Mouse (Mus musculus): ENCODE data around the gene Gm9573. TPM values are rescaled to one million over a fixed set of nuclear protein-coding genes. Genes with fewer than 3 reads are reported as not detected.

The Gm9573 gene
- polyA plus RNA-seq, 1 experiment from 2014 or later, result not detected

DNA sequence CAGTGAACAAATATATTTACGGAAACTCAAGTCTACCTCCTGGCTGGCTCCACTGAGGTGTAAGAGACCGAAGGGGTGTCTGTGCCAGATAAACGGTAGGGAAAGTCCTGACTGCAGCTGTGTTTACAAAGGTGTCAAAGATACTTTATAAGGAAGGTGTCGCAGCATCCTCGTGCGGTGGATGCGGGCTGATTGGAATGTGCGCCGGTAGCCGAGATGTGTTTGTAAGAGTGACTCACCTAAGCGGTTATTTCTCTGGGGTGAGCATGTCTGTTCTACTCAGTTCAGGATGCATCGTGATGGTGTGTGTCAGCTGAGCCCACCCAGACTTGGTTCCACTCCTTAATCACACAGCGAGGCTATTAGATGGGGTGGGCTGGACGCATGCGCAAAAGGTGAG lies 34.7 kb downstream of the Gm9573 start:
- no peak overlapping the region for H3K4me3 ChIP-seq
- no peak overlapping the region for H3K4me2 ChIP-seq
- peak overlapping the region; percentile 70; the same call in 1 of the 2 replicates for H3K27ac ChIP-seq
- 93% methylated on average over 15 of the region's 15 CpGs for WGBS
- no peaks in the 10 kb centered on the region for H3K36me3 ChIP-seq (replicated peaks)
- no peaks in the 10 kb centered on the region; the same call in 1 of the 2 replicates for H3K27me3 ChIP-seq (replicated peaks)
- no peak overlapping the region for H3K9ac ChIP-seq
- H3K9me3 ChIP-seq, result no peaks in the 10 kb centered on the region
- 0 out of 2 replicates have a peak, but pooled peaks cover 6% of the 10 kb centered on the region for H3K4me1 ChIP-seq
- ATAC-seq (replicated peaks), result no peak

DNA sequence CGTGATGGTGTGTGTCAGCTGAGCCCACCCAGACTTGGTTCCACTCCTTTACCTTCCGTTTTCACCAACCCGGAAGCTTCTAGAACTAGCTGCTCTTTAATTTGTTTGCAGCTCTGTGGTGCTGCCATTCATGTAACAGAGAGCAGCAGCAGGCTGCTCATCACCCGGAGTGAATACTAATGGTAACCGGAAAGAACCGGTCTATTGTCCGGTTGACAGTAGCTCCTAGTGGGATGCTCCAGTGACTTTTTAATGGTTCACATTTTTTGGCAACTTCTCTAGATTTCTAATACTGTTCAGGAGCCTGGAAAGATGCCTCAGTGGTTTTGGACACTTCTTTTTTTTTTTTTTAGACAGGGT lies 35.2 kb downstream of the Gm9573 start:
- no peak; the same call in 1 of the 2 replicates for ATAC-seq (replicated peaks)
- no peak overlapping the region for H3K4me3 ChIP-seq
- 62% methylated on average over 7 of the region's 7 CpGs for WGBS
- H3K36me3 ChIP-seq (replicated peaks), result no peaks in the 10 kb centered on the region
- H3K9ac ChIP-seq, result no peak overlapping the region
- H3K4me1 ChIP-seq, result 0 out of 2 replicates have a peak, but pooled peaks cover 6% of the 10 kb centered on the region
- no peaks in the 10 kb centered on the region; the same call in 1 of the 2 replicates for H3K27me3 ChIP-seq (replicated peaks)
- no peak overlapping the region; the same call in 1 of the 2 replicates for H3K4me2 ChIP-seq
- peak overlapping the region; percentile 70 for H3K27ac ChIP-seq
- no peaks in the 10 kb centered on the region for H3K9me3 ChIP-seq

DNA sequence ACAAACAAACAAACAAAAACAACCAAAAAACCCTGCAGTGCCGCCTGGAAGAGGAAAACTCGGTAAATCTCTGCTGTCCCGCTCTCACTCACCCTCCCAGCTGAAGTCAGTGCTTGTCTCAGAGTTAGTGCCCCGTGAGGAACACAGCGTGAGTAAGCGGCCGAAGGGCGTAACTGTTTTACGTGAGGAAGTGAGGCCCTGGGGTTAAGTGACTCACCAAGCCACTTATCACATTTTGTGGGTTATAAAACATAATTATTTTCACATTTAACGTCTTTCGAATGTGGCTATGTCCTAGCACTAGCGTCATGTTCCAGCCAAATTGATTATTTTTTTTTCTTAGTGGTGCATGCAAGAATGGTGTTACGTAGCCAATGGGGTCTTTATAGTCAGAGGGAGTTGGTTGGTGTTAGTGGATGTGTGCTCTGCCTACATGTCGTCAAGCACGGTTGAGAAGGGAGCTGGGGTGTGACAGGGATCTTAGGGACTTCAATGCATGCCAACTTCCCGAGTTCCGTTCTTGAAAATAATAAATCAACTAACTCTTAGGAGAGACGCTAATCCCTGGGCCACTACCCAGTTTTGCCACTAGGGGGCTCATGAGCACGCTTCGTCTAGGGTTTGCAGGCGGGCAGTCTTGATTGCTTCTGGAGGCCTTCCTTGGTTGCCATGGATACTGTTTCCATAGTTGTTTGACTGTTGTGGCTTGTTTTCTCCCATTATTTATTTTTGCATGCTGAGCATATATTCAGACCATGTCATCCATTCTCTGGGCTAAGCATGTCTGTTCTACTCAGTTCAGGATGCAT lies 35.8 kb downstream of the Gm9573 start:
- ATAC-seq (replicated peaks), result peak; percentile 87
- Histone ChIP-seq H3K4me1 (0 out of 2 replicates have a peak, but pooled peaks cover 6% of the 10 kb centered on the region), H3K27ac (peak overlapping the region; percentile 70), H3K9me3 (no peaks in the 10 kb centered on the region), H3K4me2 (no peak overlapping the region; the same call in 1 of the 2 replicates), H3K4me3 (no peak overlapping the region), H3K9ac (no peak overlapping the region), H3K27me3 (replicated peaks) (no peaks in the 10 kb centered on the region; the same call in 1 of the 2 replicates), H3K36me3 (replicated peaks) (no peaks in the 10 kb centered on the region)
- WGBS, result 52% methylated on average over 21 of the region's 21 CpGs

DNA sequence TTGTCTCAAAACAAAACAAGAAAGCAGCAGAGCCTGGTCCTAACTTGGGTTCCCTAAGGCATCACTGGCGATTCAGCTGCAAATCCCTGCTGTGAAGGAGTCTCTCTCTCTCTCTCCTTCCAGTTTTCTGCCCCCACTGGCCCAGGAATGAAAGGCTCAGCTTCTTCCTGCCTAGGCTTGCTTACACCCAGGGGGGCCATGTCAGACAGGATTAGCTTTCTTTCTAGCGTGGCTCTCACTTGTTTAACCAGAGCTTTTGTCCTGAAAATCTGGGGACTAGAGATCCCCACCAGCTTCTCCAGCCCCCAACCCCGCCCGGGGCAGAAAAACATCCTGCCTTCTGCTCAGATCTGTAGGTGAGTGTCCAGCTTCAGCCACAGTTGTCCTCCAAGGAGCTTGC lies 38.0 kb downstream of the Gm9573 start:
- Histone ChIP-seq H3K9ac (no peak overlapping the region), H3K4me1 (peaks cover 10% of the 10 kb centered on the region), H3K9me3 (no peaks in the 10 kb centered on the region), H3K36me3 (replicated peaks) (no peaks in the 10 kb centered on the region), H3K4me2 (no peak overlapping the region), H3K27me3 (replicated peaks) (no peaks in the 10 kb centered on the region; the same call in 1 of the 2 replicates), H3K4me3 (no peak overlapping the region), H3K27ac (no peak overlapping the region)
- WGBS, result 2% methylated on average over 4 of the region's 4 CpGs
- no peak for ATAC-seq (replicated peaks)

DNA sequence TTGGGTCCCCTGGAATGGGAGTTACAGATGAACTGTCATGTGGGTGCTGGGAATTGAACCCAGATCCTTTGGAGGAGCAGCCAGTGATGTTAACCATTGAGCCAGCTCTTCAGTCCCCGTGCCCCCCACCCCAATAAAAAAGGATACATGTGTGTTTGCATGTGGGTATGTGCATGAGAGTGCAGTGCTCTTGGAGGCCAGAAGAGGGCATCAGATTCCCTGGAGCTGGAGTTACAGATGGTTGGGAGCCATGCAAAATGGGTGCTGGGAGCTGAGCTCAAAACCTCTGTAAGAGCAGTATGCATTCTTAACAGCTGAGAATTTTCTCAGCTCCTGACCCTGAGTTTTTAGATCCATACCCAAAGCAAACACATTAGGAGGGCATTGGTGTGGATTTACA lies 39.1 kb downstream of the Gm9573 start:
- Histone ChIP-seq H3K4me2 (no peak overlapping the region), H3K27ac (no peak overlapping the region), H3K36me3 (replicated peaks) (no peaks in the 10 kb centered on the region), H3K4me1 (peaks cover 10% of the 10 kb centered on the region), H3K4me3 (no peak overlapping the region), H3K27me3 (replicated peaks) (no peaks in the 10 kb centered on the region), H3K9ac (no peak overlapping the region), H3K9me3 (no peaks in the 10 kb centered on the region)
- 87% methylated on average over 1 of the region's 1 CpGs for WGBS
- no peak for ATAC-seq (replicated peaks)

DNA sequence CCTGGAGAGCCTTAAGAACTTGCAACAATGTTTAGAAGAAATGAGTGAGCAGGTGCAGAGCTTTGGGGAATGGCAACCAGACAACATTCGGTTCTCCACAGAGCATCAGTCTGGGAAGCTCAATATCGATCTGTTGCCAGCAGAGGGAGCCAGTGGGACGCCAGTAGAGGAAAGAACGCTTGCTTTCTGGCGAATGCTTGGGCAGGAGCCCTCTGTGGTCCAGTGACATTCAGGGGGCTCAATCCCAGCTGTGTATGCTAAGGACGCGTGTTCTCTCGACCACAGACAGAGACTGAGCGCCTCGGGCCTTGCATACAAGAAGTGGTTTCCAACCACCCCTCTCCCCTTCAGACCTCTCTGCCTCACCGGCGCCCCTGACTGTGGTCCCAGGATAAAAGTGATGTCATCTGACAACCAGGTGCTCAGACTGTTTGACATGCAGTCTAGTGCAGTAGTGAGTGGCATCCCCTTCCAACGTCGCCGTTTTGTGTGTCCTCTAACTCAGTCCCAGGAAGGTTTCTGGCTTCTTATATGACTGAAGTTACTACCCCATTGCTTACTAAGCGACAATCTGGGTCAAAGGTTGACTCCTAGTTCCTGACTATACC lies 42.0 kb downstream of the Gm9573 start:
- H3K9ac ChIP-seq, result peak overlapping the region; percentile 31; the same call in 1 of the 2 replicates
- H3K4me2 ChIP-seq, result peak overlapping the region; percentile 44
- H3K36me3 ChIP-seq (replicated peaks), result no peaks in the 10 kb centered on the region
- peak; percentile 84 for ATAC-seq (replicated peaks)
- H3K4me3 ChIP-seq, result peak overlapping the region; percentile 12; the same call in 1 of the 2 replicates
- H3K27me3 ChIP-seq (replicated peaks), result no peaks in the 10 kb centered on the region
- no peaks in the 10 kb centered on the region for H3K9me3 ChIP-seq
- H3K4me1 ChIP-seq, result peaks cover 4% of the 10 kb centered on the region
- H3K27ac ChIP-seq, result no peak overlapping the region
- 16% methylated on average over 16 of the region's 16 CpGs for WGBS

DNA sequence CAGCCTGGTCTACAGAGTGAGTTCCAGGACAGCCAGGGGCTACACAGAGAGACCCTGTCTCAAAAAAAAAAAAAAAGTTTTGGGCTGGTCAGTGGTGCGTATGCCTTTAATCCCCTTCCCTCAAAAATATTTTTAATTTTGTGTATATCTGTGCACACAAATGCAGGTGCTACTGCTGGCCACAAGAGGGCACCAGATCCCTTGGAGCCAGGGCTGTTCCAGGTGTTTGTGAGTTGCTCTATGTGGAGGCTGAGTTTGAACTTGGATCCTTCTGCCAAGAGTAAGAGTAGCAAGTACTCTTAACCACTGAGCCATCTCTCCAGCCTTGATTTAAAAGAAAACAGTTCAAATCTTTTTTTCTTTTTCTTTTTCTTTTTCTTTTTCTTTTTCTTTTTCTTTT lies 43.5 kb downstream of the Gm9573 start:
- Histone ChIP-seq H3K9ac (no peak overlapping the region), H3K27ac (no peak overlapping the region), H3K4me1 (peaks cover 4% of the 10 kb centered on the region), H3K9me3 (no peaks in the 10 kb centered on the region), H3K27me3 (replicated peaks) (no peaks in the 10 kb centered on the region), H3K4me2 (no peak overlapping the region), H3K4me3 (no peak overlapping the region), H3K36me3 (replicated peaks) (no peaks in the 10 kb centered on the region)
- no peak for ATAC-seq (replicated peaks)
- WGBS, result 92% methylated on average over 1 of the region's 1 CpGs

DNA sequence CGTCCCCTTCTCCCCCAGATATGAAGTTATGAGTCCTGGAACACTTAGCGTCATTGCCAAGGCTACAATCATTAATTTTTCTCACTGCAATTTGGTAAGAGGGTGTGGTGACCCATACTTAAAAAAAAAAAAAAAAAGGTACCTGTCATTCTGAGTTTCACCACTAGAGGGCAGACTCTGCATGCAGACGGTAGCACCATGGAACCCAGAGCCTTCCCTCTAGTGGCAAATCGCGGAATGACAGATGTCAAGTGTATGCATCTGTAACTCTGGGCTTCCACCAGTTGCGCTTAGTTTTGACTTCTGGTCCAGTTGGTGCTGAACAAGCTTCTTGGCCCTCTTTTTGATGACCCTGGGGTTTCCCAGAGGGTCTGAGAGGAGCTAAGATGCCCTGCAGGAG lies 48.2 kb downstream of the Gm9573 start:
- Histone ChIP-seq H3K4me2 (no peak overlapping the region), H3K4me3 (no peak overlapping the region), H3K27me3 (replicated peaks) (no peaks in the 10 kb centered on the region), H3K36me3 (replicated peaks) (no peaks in the 10 kb centered on the region), H3K27ac (no peak overlapping the region), H3K4me1 (no peaks in the 10 kb centered on the region), H3K9me3 (no peaks in the 10 kb centered on the region), H3K9ac (no peak overlapping the region)
- 18% methylated on average over 6 of the region's 6 CpGs for WGBS
- ATAC-seq (replicated peaks), result no peak

DNA sequence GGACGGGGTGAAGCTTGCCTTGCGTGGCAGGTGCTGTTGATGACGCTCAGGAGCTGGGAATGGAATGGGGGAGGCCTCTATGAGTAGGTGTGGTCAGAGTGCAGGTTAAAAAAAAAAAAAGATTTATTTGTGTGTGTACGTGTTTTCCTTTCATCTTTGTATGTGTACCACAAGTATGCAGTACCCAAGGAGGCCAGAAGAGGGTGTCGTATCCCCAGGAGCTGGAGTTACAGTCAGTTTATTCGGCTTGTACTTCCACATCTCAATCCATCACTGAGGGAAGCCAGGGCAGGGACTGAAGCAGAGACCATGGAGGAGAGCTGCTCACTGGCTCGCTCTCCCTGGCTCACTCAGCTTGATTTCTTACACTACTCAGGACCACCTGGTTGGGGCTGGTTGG lies 55.0 kb downstream of the Gm9573 start:
- H3K36me3 ChIP-seq (replicated peaks), result no peaks in the 10 kb centered on the region
- WGBS, result 98% methylated on average over 7 of the region's 7 CpGs
- no peak overlapping the region for H3K4me2 ChIP-seq
- H3K27ac ChIP-seq, result no peak overlapping the region
- ATAC-seq (replicated peaks), result no peak
- no peak overlapping the region for H3K9ac ChIP-seq
- H3K27me3 ChIP-seq (replicated peaks), result peaks cover 12% of the 10 kb centered on the region; the same call in 1 of the 2 replicates
- no peaks in the 10 kb centered on the region for H3K9me3 ChIP-seq
- H3K4me1 ChIP-seq, result peaks cover 13% of the 10 kb centered on the region
- H3K4me3 ChIP-seq, result no peak overlapping the region

DNA sequence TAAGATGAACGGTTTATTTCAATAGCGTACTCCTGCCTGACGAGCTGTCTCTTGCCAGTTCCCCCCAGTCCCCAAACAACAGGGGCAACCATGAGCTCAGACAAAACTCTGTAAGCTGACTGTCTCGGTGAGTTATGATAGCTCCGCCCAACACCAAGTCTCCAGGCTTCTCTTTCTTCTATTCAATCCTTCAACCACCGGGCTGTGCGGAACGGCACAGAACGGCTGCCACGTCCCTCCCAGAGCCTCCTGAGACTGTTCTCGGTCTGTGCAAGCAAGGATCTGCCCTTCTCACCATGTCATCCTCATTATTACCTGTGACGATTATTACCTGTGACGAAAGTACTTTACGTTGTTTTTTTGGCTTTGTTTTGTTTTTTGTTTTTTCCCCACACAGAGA lies 55.6 kb downstream of the Gm9573 start:
- ATAC-seq (replicated peaks), result no peak
- no peak overlapping the region for H3K9ac ChIP-seq
- peaks cover 13% of the 10 kb centered on the region for H3K4me1 ChIP-seq
- H3K4me3 ChIP-seq, result no peak overlapping the region
- H3K4me2 ChIP-seq, result no peak overlapping the region
- WGBS, result 71% methylated on average over 14 of the region's 14 CpGs
- no peak overlapping the region for H3K27ac ChIP-seq
- no peaks in the 10 kb centered on the region for H3K36me3 ChIP-seq (replicated peaks)
- H3K9me3 ChIP-seq, result no peaks in the 10 kb centered on the region
- peaks cover 12% of the 10 kb centered on the region; the same call in 1 of the 2 replicates for H3K27me3 ChIP-seq (replicated peaks)

DNA sequence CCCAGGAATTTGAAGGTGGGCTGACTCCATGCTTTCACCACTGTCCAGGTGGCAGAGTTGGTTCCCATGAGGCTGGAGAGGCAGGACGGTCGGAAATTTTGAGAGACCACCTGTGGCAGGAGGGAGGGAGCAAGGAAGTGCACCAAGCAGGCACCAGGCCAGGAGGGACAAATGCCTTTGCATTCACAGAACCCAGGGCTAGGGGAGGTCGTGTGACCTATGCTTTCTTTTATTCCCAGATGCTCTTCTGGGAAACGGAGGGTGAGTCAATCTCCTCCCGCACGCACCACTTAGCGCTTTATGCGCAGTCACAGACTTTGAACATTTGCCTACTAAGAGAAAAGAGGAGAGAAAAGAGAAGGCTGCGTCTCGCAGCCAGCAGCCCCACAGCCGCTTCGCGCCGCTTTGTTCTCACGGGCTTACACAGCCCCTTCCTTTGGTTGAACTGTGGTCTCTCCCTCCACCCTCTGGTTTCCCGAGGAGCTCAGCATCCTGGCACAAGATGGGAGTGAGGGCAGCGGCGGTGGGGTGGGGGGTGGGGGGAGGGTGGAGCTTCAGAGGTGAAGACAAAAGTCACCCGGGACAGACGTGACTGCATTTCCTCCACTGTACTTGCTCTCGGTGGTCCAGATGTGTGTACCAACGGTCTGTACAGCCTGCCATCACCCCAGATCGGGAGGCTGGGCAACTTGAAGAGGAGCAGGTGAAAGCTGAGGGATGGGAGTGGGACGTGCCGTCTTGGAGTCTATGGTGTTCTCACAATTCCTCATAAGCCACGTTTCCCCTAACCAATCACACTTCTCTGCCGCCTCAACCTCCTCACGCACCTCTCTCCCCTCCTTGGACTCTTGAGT lies 57.1 kb downstream of the Gm9573 start:
- Histone ChIP-seq H3K4me2 (peak overlapping the region; percentile 63), H3K36me3 (replicated peaks) (no peaks in the 10 kb centered on the region), H3K27ac (no peak overlapping the region), H3K9ac (peak overlapping the region; percentile 27; the same call in 1 of the 2 replicates), H3K4me1 (peaks cover 13% of the 10 kb centered on the region), H3K9me3 (no peaks in the 10 kb centered on the region), H3K4me3 (peak overlapping the region; percentile 31), H3K27me3 (replicated peaks) (peaks cover 12% of the 10 kb centered on the region; the same call in 1 of the 2 replicates)
- peak; percentile 66; the same call in 1 of the 2 replicates for ATAC-seq (replicated peaks)
- 2% methylated on average over 28 of the region's 28 CpGs for WGBS

All from midbrain, embryonic 15.5 days (tissue).